Mouse (Mus musculus): ENCODE measurements at regions not wholly inside any gene's neighbourhood (a gene's known extent, or its start where the extent isn't known, plus 50 kb on each side); places are given as distances from the start of the nearest gene placed in this dataset.

DNA sequence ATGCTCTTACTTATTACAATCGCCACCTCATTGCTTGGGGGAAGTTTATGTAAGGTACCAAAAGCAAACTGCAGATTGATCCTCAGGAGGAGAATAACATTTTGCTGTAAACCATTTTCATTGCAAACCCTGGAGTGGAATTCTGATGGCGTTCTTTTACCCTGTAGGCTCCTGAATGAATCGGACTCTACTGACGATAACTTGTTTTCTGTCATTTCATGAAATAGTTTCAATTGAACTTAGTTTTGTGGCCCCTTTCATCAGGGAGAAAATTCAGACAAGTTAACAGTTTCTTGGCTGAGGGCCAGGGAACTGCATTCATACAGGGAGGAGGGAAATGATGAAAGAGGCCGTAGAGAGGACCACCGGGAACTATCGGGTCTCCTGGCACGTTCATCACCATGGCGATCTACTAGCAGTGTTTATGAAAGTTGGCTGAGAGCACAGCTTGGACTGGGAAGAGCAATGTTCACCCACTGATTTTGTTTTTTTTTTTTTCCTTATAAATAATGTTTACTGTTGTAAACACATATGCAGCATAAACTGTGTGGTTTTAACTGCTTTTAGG is 266.7 kb downstream of the Stim2 start:
- no peak for ATAC-seq (ENCODE audit: low FRiP score, low TSS enrichment)
- no peaks in the 10 kb centered on the region for H3K4me1 ChIP-seq (replicated peaks; ENCODE audit: control insufficient read depth, insufficient read depth)
- no peak for DNase-seq (ENCODE audit: low spot score)
- 0 out of 2 replicates have a peak overlapping the region, but pooled peaks have one; percentile 1 for H3K4me2 ChIP-seq (replicated peaks; ENCODE audit: low read depth)
- TF ChIP-seq CTCF (IDR thresholded peaks at IDR 0.05; ENCODE audit: low read depth) = no peak
- no peak for TF ChIP-seq EP300 (optimal IDR thresholded peaks at IDR 0.05)
- H3K4me3 ChIP-seq (ENCODE audit: low read depth, low read length) = no peak overlapping the region
- no peaks in the 10 kb centered on the region for H3K36me3 ChIP-seq (ENCODE audit: control insufficient read depth, insufficient read depth, low read length)
- no peaks in the 10 kb centered on the region for H3K9me3 ChIP-seq (ENCODE audit: control insufficient read depth, low read length)
- H3K27ac ChIP-seq (replicated peaks) = no peak overlapping the region
- 19% methylated on average over 9 of the region's 9 CpGs for WGBS
- H3K9ac ChIP-seq (ENCODE audit: low read length) = no peak overlapping the region
- H3K27me3 ChIP-seq (ENCODE audit: control insufficient read depth, insufficient read depth, low read length) = no peaks in the 10 kb centered on the region

DNA sequence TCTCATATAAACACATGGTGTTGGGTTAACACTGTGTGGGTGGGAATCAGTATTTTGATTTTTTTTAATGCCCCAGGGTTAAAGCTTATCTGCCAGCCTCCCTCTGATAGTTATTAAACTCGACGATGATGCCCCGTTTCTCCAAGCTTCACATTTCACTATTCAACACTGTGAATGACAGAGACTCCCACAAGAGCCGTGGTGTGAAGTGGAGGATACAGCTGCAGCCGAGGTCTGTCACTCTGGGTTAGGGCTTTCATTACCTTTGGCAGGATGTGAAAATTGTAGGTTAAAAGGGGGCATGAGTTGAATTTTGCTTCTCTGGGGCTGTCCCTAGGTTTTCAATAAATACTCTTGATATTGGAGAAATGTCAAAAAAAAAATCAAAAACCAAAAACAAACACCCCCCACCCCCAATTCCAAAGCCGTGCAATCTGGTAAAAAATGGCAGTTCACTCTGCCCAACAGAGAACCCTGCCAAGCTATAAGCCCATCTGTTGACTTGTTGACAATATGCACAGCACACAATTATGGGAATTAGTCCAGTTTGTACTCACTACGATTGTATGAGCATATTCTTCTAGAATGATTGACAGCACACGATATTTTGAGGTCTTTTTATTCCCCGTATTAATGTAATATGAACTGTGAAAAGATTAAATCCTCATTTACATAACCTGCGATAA is 269.7 kb downstream of the Stim2 start:
- Histone ChIP-seq H3K27ac (replicated peaks) (no peak overlapping the region), H3K4me3 (ENCODE audit: low read depth, low read length) (no peak overlapping the region), H3K9ac (ENCODE audit: low read length) (no peak overlapping the region), H3K36me3 (ENCODE audit: control insufficient read depth, insufficient read depth, low read length) (no peaks in the 10 kb centered on the region), H3K9me3 (ENCODE audit: control insufficient read depth, low read length) (no peaks in the 10 kb centered on the region), H3K4me1 (replicated peaks; ENCODE audit: control insufficient read depth, insufficient read depth) (no peaks in the 10 kb centered on the region), H3K27me3 (ENCODE audit: control insufficient read depth, insufficient read depth, low read length) (no peaks in the 10 kb centered on the region), H3K4me2 (replicated peaks; ENCODE audit: low read depth) (no peak overlapping the region)
- ATAC-seq (ENCODE audit: low FRiP score, low TSS enrichment) (no peak), DNase-seq (ENCODE audit: low spot score) (no peak)
- WGBS = 54% methylated on average over 10 of the region's 10 CpGs
- no peak for TF ChIP-seq CTCF (IDR thresholded peaks at IDR 0.05; ENCODE audit: low read depth)
- TF ChIP-seq EP300 (optimal IDR thresholded peaks at IDR 0.05) = no peak

DNA sequence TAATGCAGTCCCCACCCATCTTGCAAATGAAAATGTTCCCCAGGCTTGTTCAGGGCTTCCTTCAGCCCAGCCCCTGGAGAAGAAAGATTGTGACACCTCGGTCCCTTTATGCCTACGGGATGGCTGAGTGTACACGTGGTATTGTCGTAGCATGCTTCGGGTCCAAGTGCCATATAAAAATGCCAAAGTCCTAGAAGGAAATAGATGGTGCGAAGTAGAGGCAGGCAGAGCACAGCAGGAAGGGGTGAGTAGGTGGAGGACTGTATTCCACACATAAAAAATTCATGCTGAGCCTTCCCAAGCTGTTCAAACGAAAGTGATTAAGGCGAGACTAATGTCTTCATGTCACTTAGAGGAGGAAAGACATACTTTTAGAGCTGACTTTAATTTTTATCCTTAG is 281.1 kb downstream of the Stim2 start:
- Histone ChIP-seq H3K4me2 (replicated peaks; ENCODE audit: low read depth) (no peak overlapping the region), H3K4me3 (ENCODE audit: low read depth, low read length) (no peak overlapping the region), H3K27me3 (ENCODE audit: control insufficient read depth, insufficient read depth, low read length) (no peaks in the 10 kb centered on the region), H3K4me1 (replicated peaks; ENCODE audit: control insufficient read depth, insufficient read depth) (no peaks in the 10 kb centered on the region), H3K9ac (ENCODE audit: low read length) (no peak overlapping the region), H3K27ac (replicated peaks) (no peak overlapping the region), H3K9me3 (ENCODE audit: control insufficient read depth, low read length) (no peaks in the 10 kb centered on the region), H3K36me3 (ENCODE audit: control insufficient read depth, insufficient read depth, low read length) (no peaks in the 10 kb centered on the region)
- DNase-seq (ENCODE audit: low spot score) = no peak
- ATAC-seq (ENCODE audit: low FRiP score, low TSS enrichment) = no peak
- TF ChIP-seq CTCF (IDR thresholded peaks at IDR 0.05; ENCODE audit: low read depth) (no peak), EP300 (optimal IDR thresholded peaks at IDR 0.05) (no peak)
- WGBS = 45% methylated on average over 8 of the region's 8 CpGs

DNA sequence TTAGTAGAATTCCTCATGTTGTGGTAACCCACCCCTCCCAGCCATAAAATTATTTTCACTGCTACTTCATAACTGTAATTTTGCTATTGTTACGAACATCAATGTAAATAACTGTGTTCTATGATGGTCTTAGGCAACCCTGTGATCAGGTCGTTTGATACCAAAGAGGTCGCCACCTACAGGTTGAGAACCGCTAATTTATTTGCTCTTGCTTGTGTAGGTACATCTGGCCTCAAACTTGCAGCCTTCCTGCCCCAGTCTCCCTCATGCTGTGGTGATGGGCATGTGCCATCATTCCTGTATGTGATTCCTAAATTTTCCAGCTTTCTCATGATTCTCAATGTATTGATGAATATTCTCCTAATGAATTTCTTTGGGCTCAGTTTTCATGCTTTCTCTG is 282.4 kb downstream of the Stim2 start:
- no peak overlapping the region for H3K4me2 ChIP-seq (replicated peaks; ENCODE audit: low read depth)
- no peaks in the 10 kb centered on the region for H3K27me3 ChIP-seq (ENCODE audit: control insufficient read depth, insufficient read depth, low read length)
- TF ChIP-seq EP300 (optimal IDR thresholded peaks at IDR 0.05) = no peak
- TF ChIP-seq CTCF (IDR thresholded peaks at IDR 0.05; ENCODE audit: low read depth) = peak; percentile 46
- H3K27ac ChIP-seq (replicated peaks) = no peak overlapping the region
- no peaks in the 10 kb centered on the region for H3K36me3 ChIP-seq (ENCODE audit: control insufficient read depth, insufficient read depth, low read length)
- ATAC-seq (ENCODE audit: low FRiP score, low TSS enrichment) = no peak
- 47% methylated on average over 4 of the region's 4 CpGs for WGBS
- no peak overlapping the region for H3K4me3 ChIP-seq (ENCODE audit: low read depth, low read length)
- DNase-seq (ENCODE audit: low spot score) = no peak
- no peaks in the 10 kb centered on the region for H3K4me1 ChIP-seq (replicated peaks; ENCODE audit: control insufficient read depth, insufficient read depth)
- H3K9me3 ChIP-seq (ENCODE audit: control insufficient read depth, low read length) = no peaks in the 10 kb centered on the region
- no peak overlapping the region for H3K9ac ChIP-seq (ENCODE audit: low read length)

DNA sequence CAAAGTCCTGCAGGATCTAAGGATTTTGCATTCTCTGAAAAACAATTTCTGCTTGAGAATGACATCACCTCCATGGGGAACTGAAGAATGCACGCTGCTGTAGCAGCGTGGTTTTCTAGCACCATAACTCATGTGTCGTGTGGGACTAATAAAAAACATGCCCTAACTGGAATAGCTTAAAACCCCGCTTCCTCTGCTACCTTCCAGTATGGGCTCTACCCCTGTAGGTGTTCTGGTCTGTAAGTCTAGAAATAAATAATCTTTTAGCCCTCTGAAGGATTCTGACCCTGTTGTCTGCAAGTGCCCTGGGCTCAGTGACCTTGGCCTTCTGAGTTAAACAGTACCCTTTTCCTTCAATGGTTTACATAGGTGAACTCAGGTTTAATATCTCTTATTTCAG is 282.8 kb downstream of the Stim2 start:
- no peak for DNase-seq (ENCODE audit: low spot score)
- ATAC-seq (ENCODE audit: low FRiP score, low TSS enrichment) = no peak
- H3K4me1 ChIP-seq (replicated peaks; ENCODE audit: control insufficient read depth, insufficient read depth) = no peaks in the 10 kb centered on the region
- H3K4me3 ChIP-seq (ENCODE audit: low read depth, low read length) = no peak overlapping the region
- no peak overlapping the region for H3K9ac ChIP-seq (ENCODE audit: low read length)
- no peak for TF ChIP-seq CTCF (IDR thresholded peaks at IDR 0.05; ENCODE audit: low read depth)
- no peak for TF ChIP-seq EP300 (optimal IDR thresholded peaks at IDR 0.05)
- H3K27ac ChIP-seq (replicated peaks) = no peak overlapping the region
- no peaks in the 10 kb centered on the region for H3K36me3 ChIP-seq (ENCODE audit: control insufficient read depth, insufficient read depth, low read length)
- no peaks in the 10 kb centered on the region for H3K27me3 ChIP-seq (ENCODE audit: control insufficient read depth, insufficient read depth, low read length)
- 51% methylated on average over 4 of the region's 4 CpGs for WGBS
- no peak overlapping the region for H3K4me2 ChIP-seq (replicated peaks; ENCODE audit: low read depth)
- no peaks in the 10 kb centered on the region for H3K9me3 ChIP-seq (ENCODE audit: control insufficient read depth, low read length)

DNA sequence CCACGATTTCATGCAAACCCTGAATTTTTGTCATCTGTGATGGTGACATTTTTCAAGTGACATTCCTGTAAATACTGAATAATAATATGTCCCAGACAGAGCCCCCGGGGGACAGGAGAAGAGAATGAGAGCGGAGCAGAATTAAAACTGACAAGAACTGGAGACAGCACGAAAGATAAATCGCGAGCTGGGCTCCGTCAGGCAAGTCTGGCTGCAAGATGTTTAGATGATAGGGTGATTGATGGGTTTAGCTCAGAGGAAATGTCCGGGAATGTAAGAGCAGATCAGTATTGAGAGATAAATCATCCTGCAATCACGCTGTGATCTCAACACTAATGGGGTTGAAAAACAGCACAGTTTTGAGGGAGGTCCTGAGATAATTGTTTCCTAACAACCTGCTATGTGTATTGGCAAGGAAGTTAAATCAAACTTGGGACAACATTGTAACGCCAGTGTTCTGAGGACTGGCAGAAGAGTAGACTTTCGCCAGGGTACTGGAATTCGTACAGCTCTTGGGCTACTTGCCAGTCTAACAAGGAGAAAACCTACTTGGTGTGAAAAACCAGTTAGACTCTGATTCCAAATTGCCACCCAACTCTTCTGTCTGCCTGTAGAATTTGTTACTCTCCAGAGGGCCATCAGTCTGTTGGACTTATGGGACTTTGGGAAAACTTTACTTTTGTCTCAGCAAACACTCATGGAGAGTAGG is 292.2 kb downstream of the Stim2 start:
- Histone ChIP-seq H3K9ac (ENCODE audit: low read length) (no peak overlapping the region), H3K4me2 (replicated peaks; ENCODE audit: low read depth) (no peak overlapping the region), H3K27me3 (ENCODE audit: control insufficient read depth, insufficient read depth, low read length) (no peaks in the 10 kb centered on the region), H3K4me1 (replicated peaks; ENCODE audit: control insufficient read depth, insufficient read depth) (no peaks in the 10 kb centered on the region), H3K36me3 (ENCODE audit: control insufficient read depth, insufficient read depth, low read length) (no peaks in the 10 kb centered on the region), H3K27ac (replicated peaks) (no peak overlapping the region), H3K9me3 (ENCODE audit: control insufficient read depth, low read length) (no peaks in the 10 kb centered on the region), H3K4me3 (ENCODE audit: low read depth, low read length) (no peak overlapping the region)
- no peak for TF ChIP-seq CTCF (IDR thresholded peaks at IDR 0.05; ENCODE audit: low read depth)
- TF ChIP-seq EP300 (optimal IDR thresholded peaks at IDR 0.05) = no peak
- DNase-seq (ENCODE audit: low spot score) (no peak), ATAC-seq (ENCODE audit: low FRiP score, low TSS enrichment) (no peak)
- WGBS = 23% methylated on average over 12 of the region's 12 CpGs
